Mouse (Mus musculus): ENCODE data around the gene Sorcs3. TPM values are rescaled to one million over a fixed set of nuclear protein-coding genes. Genes with fewer than 3 reads are reported as not detected.

Gene Sorcs3
- polyA plus RNA-seq, 1 experiment from 2014 or later, result 0.28 TPM

GRCm38 (mm10) chr19:48782024-48782721 is 576.3 kb downstream of the Sorcs3 start:
- no peaks in the 10 kb centered on the region for H3K9me3 ChIP-seq (ENCODE audit: control insufficient read depth, low read length)
- H3K27me3 ChIP-seq (ENCODE audit: control insufficient read depth, insufficient read depth, low read length), result no peaks in the 10 kb centered on the region
- DNase-seq (ENCODE audit: low spot score) (no peak), ATAC-seq (ENCODE audit: insufficient number of reproducible peaks, low FRiP score, low TSS enrichment, low read depth) (no peak)
- 66% methylated on average over 7 of the region's 7 CpGs for WGBS
- no peaks in the 10 kb centered on the region for H3K36me3 ChIP-seq (ENCODE audit: control insufficient read depth, insufficient read depth, low read length)
- no peak overlapping the region for H3K4me2 ChIP-seq (ENCODE audit: low read depth, severe bottlenecking)
- no peak overlapping the region for H3K9ac ChIP-seq (ENCODE audit: low read length)
- no peak overlapping the region for H3K4me3 ChIP-seq (ENCODE audit: low read depth, low read length)
- no peaks in the 10 kb centered on the region for H3K4me1 ChIP-seq (ENCODE audit: control insufficient read depth, insufficient read depth, low read length)
- no peak overlapping the region; the same call in 1 of the 2 replicates for H3K27ac ChIP-seq (replicated peaks; ENCODE audit: low read depth, low read length)

GRCm38 (mm10) chr19:48787269-48787668 is 581.4 kb downstream of the Sorcs3 start:
- no peaks in the 10 kb centered on the region for H3K36me3 ChIP-seq (ENCODE audit: control insufficient read depth, insufficient read depth, low read length)
- H3K27ac ChIP-seq (replicated peaks; ENCODE audit: low read depth, low read length), result no peak overlapping the region
- no peak overlapping the region for H3K9ac ChIP-seq (ENCODE audit: low read length)
- H3K9me3 ChIP-seq (ENCODE audit: control insufficient read depth, low read length), result no peaks in the 10 kb centered on the region
- 91% methylated on average over 4 of the region's 4 CpGs for WGBS
- H3K27me3 ChIP-seq (ENCODE audit: control insufficient read depth, insufficient read depth, low read length), result no peaks in the 10 kb centered on the region
- no peak overlapping the region for H3K4me3 ChIP-seq (ENCODE audit: low read depth, low read length)
- no peak overlapping the region for H3K4me2 ChIP-seq (ENCODE audit: low read depth, severe bottlenecking)
- DNase-seq (ENCODE audit: low spot score) (no peak), ATAC-seq (ENCODE audit: insufficient number of reproducible peaks, low FRiP score, low TSS enrichment, low read depth) (no peak)
- no peaks in the 10 kb centered on the region for H3K4me1 ChIP-seq (ENCODE audit: control insufficient read depth, insufficient read depth, low read length)

GRCm38 (mm10) chr19:48804546-48804945 is 598.7 kb downstream of the Sorcs3 start:
- no peak for ATAC-seq (ENCODE audit: insufficient number of reproducible peaks, low FRiP score, low TSS enrichment, low read depth)
- no peak for DNase-seq (ENCODE audit: low spot score)
- no peak overlapping the region for H3K27ac ChIP-seq (replicated peaks; ENCODE audit: low read depth, low read length)
- H3K4me3 ChIP-seq (ENCODE audit: low read depth, low read length), result no peak overlapping the region
- H3K27me3 ChIP-seq (ENCODE audit: control insufficient read depth, insufficient read depth, low read length), result no peaks in the 10 kb centered on the region
- no peaks in the 10 kb centered on the region for H3K9me3 ChIP-seq (ENCODE audit: control insufficient read depth, low read length)
- no peaks in the 10 kb centered on the region for H3K4me1 ChIP-seq (ENCODE audit: control insufficient read depth, insufficient read depth, low read length)
- WGBS, result 78% methylated on average over 6 of the region's 6 CpGs
- no peaks in the 10 kb centered on the region for H3K36me3 ChIP-seq (ENCODE audit: control insufficient read depth, insufficient read depth, low read length)
- no peak overlapping the region for H3K9ac ChIP-seq (ENCODE audit: low read length)
- no peak overlapping the region for H3K4me2 ChIP-seq (ENCODE audit: low read depth, severe bottlenecking)

GRCm38 (mm10) chr19:48811541-48811940 is 605.7 kb downstream of the Sorcs3 start:
- no peaks in the 10 kb centered on the region for H3K4me1 ChIP-seq (ENCODE audit: control insufficient read depth, insufficient read depth, low read length)
- WGBS, result 69% methylated on average over 3 of the region's 3 CpGs
- H3K27ac ChIP-seq (replicated peaks; ENCODE audit: low read depth, low read length), result no peak overlapping the region
- DNase-seq (ENCODE audit: low spot score) (no peak), ATAC-seq (ENCODE audit: insufficient number of reproducible peaks, low FRiP score, low TSS enrichment, low read depth) (no peak)
- no peaks in the 10 kb centered on the region for H3K36me3 ChIP-seq (ENCODE audit: control insufficient read depth, insufficient read depth, low read length)
- no peak overlapping the region for H3K4me2 ChIP-seq (ENCODE audit: low read depth, severe bottlenecking)
- H3K9me3 ChIP-seq (ENCODE audit: control insufficient read depth, low read length), result no peaks in the 10 kb centered on the region
- H3K27me3 ChIP-seq (ENCODE audit: control insufficient read depth, insufficient read depth, low read length), result no peaks in the 10 kb centered on the region
- H3K4me3 ChIP-seq (ENCODE audit: low read depth, low read length), result no peak overlapping the region
- H3K9ac ChIP-seq (ENCODE audit: low read length), result no peak overlapping the region

GRCm38 (mm10) chr19:48813823-48814222 is 608.0 kb downstream of the Sorcs3 start:
- no peaks in the 10 kb centered on the region for H3K4me1 ChIP-seq (ENCODE audit: control insufficient read depth, insufficient read depth, low read length)
- WGBS, result 95% methylated on average over 4 of the region's 4 CpGs
- no peak overlapping the region for H3K4me3 ChIP-seq (ENCODE audit: low read depth, low read length)

GRCm38 (mm10) chr19:48815064-48815463 is 609.2 kb downstream of the Sorcs3 start:
- no peak for DNase-seq (ENCODE audit: low spot score)
- WGBS, result 97% methylated on average over 3 of the region's 3 CpGs
- no peak for ATAC-seq (ENCODE audit: insufficient number of reproducible peaks, low FRiP score, low TSS enrichment, low read depth)

More at GRCm38 (mm10) chr19:48813823-48814222, 608.0 kb downstream of the Sorcs3 start:
- H3K27ac ChIP-seq (replicated peaks; ENCODE audit: low read depth, low read length), result no peak overlapping the region
- no peaks in the 10 kb centered on the region for H3K27me3 ChIP-seq (ENCODE audit: control insufficient read depth, insufficient read depth, low read length)
- no peaks in the 10 kb centered on the region for H3K36me3 ChIP-seq (ENCODE audit: control insufficient read depth, insufficient read depth, low read length)
- no peak overlapping the region for H3K4me2 ChIP-seq (ENCODE audit: low read depth, severe bottlenecking)
- no peaks in the 10 kb centered on the region for H3K9me3 ChIP-seq (ENCODE audit: control insufficient read depth, low read length)
- H3K9ac ChIP-seq (ENCODE audit: low read length), result no peak overlapping the region
- DNase-seq (ENCODE audit: low spot score) (no peak), ATAC-seq (ENCODE audit: insufficient number of reproducible peaks, low FRiP score, low TSS enrichment, low read depth) (no peak)

GRCm38 (mm10) chr19:48820493-48821282 is 614.9 kb downstream of the Sorcs3 start:
- Histone ChIP-seq H3K9ac (ENCODE audit: low read length) (no peak overlapping the region), H3K27me3 (ENCODE audit: control insufficient read depth, insufficient read depth, low read length) (no peaks in the 10 kb centered on the region), H3K4me3 (ENCODE audit: low read depth, low read length) (no peak overlapping the region), H3K9me3 (ENCODE audit: control insufficient read depth, low read length) (no peaks in the 10 kb centered on the region), H3K4me1 (ENCODE audit: control insufficient read depth, insufficient read depth, low read length) (no peaks in the 10 kb centered on the region), H3K27ac (replicated peaks; ENCODE audit: low read depth, low read length) (no peak overlapping the region), H3K4me2 (ENCODE audit: low read depth, severe bottlenecking) (no peak overlapping the region), H3K36me3 (ENCODE audit: control insufficient read depth, insufficient read depth, low read length) (no peaks in the 10 kb centered on the region)
- ATAC-seq (ENCODE audit: insufficient number of reproducible peaks, low FRiP score, low TSS enrichment, low read depth), result no peak
- no peak for DNase-seq (ENCODE audit: low spot score)
- 76% methylated on average over 5 of the region's 5 CpGs for WGBS

More at GRCm38 (mm10) chr19:48815064-48815463, 609.2 kb downstream of the Sorcs3 start:
- H3K9ac ChIP-seq (ENCODE audit: low read length), result no peak overlapping the region
- H3K4me2 ChIP-seq (ENCODE audit: low read depth, severe bottlenecking), result no peak overlapping the region
- H3K27ac ChIP-seq (replicated peaks; ENCODE audit: low read depth, low read length), result no peak overlapping the region
- H3K27me3 ChIP-seq (ENCODE audit: control insufficient read depth, insufficient read depth, low read length), result no peaks in the 10 kb centered on the region
- no peak overlapping the region for H3K4me3 ChIP-seq (ENCODE audit: low read depth, low read length)
- no peaks in the 10 kb centered on the region for H3K9me3 ChIP-seq (ENCODE audit: control insufficient read depth, low read length)
- H3K4me1 ChIP-seq (ENCODE audit: control insufficient read depth, insufficient read depth, low read length), result no peaks in the 10 kb centered on the region
- H3K36me3 ChIP-seq (ENCODE audit: control insufficient read depth, insufficient read depth, low read length), result no peaks in the 10 kb centered on the region

GRCm38 (mm10) chr19:48821283-48821715 is 615.5 kb downstream of the Sorcs3 start:
- 85% methylated on average over 3 of the region's 3 CpGs for WGBS
- H3K4me2 ChIP-seq (ENCODE audit: low read depth, severe bottlenecking), result no peak overlapping the region
- ATAC-seq (ENCODE audit: insufficient number of reproducible peaks, low FRiP score, low TSS enrichment, low read depth), result no peak
- H3K4me1 ChIP-seq (ENCODE audit: control insufficient read depth, insufficient read depth, low read length), result no peaks in the 10 kb centered on the region
- H3K36me3 ChIP-seq (ENCODE audit: control insufficient read depth, insufficient read depth, low read length), result no peaks in the 10 kb centered on the region
- no peak overlapping the region for H3K27ac ChIP-seq (replicated peaks; ENCODE audit: low read depth, low read length)
- H3K9me3 ChIP-seq (ENCODE audit: control insufficient read depth, low read length), result no peaks in the 10 kb centered on the region
- no peaks in the 10 kb centered on the region for H3K27me3 ChIP-seq (ENCODE audit: control insufficient read depth, insufficient read depth, low read length)
- H3K4me3 ChIP-seq (ENCODE audit: low read depth, low read length), result no peak overlapping the region
- no peak overlapping the region for H3K9ac ChIP-seq (ENCODE audit: low read length)
- no peak for DNase-seq (ENCODE audit: low spot score)

Measured in limb, embryonic 11.5 days (tissue).